Mouse (Mus musculus) cortical plate, adult 2 months (tissue): ENCODE data around the gene Fbxl5.

Source experiments
- CTCF ChIP-seq: fragments of 200-500 bp; IDR thresholded peaks from 2 replicates; pipeline ENCODE4 v1.5.1; 2011; ENCODE audit warnings: mild to moderate bottlenecking, control low read depth, low read length; ENCODE audit not compliant: insufficient read depth; ENCODE audit errors: extremely low read depth
- POLR2A ChIP-seq: fragments of 200-500 bp; IDR thresholded peaks from 2 replicates; pipeline ENCODE4 v1.6.1; 2011; ENCODE audit warnings: mild to moderate bottlenecking, low read length, control low read depth; ENCODE audit not compliant: insufficient read depth; ENCODE audit errors: extremely low read depth

DNA sequence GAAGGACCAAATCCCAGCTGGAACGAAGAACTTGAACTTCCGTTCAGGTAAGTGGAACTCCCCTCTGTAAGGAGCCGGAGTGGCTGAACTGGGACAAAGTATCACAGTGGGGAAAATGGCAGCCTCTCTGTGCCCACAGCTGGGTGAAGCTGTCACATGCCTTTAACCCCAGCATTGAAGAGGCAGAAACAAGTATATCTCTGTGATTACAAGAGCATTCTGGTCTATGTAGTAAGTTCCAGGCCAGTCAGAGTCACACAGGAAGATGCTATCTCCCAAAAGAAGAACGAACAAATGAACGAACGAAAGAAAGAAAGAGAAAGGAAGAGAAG, 99.0 kb downstream of the Fbxl5 start:
- TF ChIP-seq POLR2A (no peak), CTCF (no peak)
